Mouse (Mus musculus) bone marrow macrophage, adult 2 months (primary cell): ENCODE data around the gene Dlx5.

Experiments
- CTCF ChIP-seq: IDR thresholded peaks from 2 replicates; pipeline ENCODE4 v1.5.1; 2012; ENCODE audit warnings: low read depth, mild to moderate bottlenecking, low read length, moderate library complexity
- POLR2A ChIP-seq: IDR thresholded peaks from 2 replicates; pipeline ENCODE4 v1.6.1; 2012; ENCODE audit warnings: mild to moderate bottlenecking, low read depth, low read length, borderline replicate concordance

GRCm38 (mm10) chr6:6859950-6860410 lies 21.9 kb downstream of the Dlx5 start:
- TF ChIP-seq CTCF (no peak), POLR2A (no peak)
